Mouse (Mus musculus) liver, adult 2 months (tissue): ENCODE data around the gene Ttc33. TPM values are rescaled to one million over a fixed set of nuclear protein-coding genes. Genes with fewer than 3 reads are reported as not detected.
A peak's percentile ranks its signal among the peaks of the same experiment; 100 is the strongest.

ENCODE experiments used
- DNase-seq: peaks from one replicate; pipeline ENCODE4 v3.0.0-alpha.2; 2011; ENCODE audit warnings: low read depth, low spot score; ENCODE audit errors: extremely low read depth
- H3K27ac ChIP-seq: fragments of 200-500 bp; replicated peaks from 2 replicates; pipeline ENCODE4 v1.5.1; 2012; ENCODE audit warnings: low read depth, mild to moderate bottlenecking, control low read depth, inconsistent platforms, low read length; ENCODE audit not compliant: insufficient read depth
- H3K27me3 ChIP-seq: fragments of 200-500 bp; 2 replicates; pipeline ENCODE4 v1.6.1; 2012; ENCODE audit warnings: mild to moderate bottlenecking, moderate library complexity, low read length, inconsistent platforms; ENCODE audit not compliant: control insufficient read depth, insufficient read depth
- H3K36me3 ChIP-seq: fragments of 200-500 bp; 2 replicates; pipeline ENCODE4 v1.6.1; 2012; ENCODE audit warnings: low read length, inconsistent platforms; ENCODE audit not compliant: control insufficient read depth, insufficient read depth
- H3K4me1 ChIP-seq: fragments of 200-500 bp; 2 replicates; pipeline ENCODE4 v1.6.1; 2011; ENCODE audit warnings: low read length; ENCODE audit not compliant: control insufficient read depth, insufficient read depth
- H3K4me3 ChIP-seq: fragments of 200-500 bp; 2 replicates; pipeline ENCODE4 v1.5.1; 2011; ENCODE audit warnings: low read depth, mild to moderate bottlenecking, control low read depth, low read length, moderate library complexity; ENCODE audit not compliant: insufficient read depth
- H3K79me2 ChIP-seq: fragments of 200-500 bp; 2 replicates; pipeline ENCODE4 v1.6.1; 2012; ENCODE audit warnings: inconsistent platforms, mild to moderate bottlenecking, low read length, moderate library complexity; ENCODE audit not compliant: control insufficient read depth, insufficient read depth
- H3K9ac ChIP-seq: fragments of 200-500 bp; 2 replicates; pipeline ENCODE4 v1.6.1; 2012; ENCODE audit warnings: low read depth, mild to moderate bottlenecking, control low read depth, inconsistent platforms, low read length
- CTCF ChIP-seq: fragments of 200-500 bp; IDR thresholded peaks from 2 replicates; pipeline ENCODE4 v1.5.1; 2011; ENCODE audit warnings: low read depth, low read length, control low read depth
- POLR2A ChIP-seq: fragments of 200-500 bp; IDR thresholded peaks from 2 replicates; pipeline ENCODE4 v1.6.1; 2011; ENCODE audit warnings: low read length, control low read depth; ENCODE audit not compliant: insufficient read depth; ENCODE audit errors: extremely low read depth
- WGBS: fragments of 180-500 bp; shearing (Covaris S2); methylation state at CpG from one replicate; pipeline ENCODE4 v1.1.7; 2018; 5-methylcytosine and 5-hydroxymethylcytosine counted together
- polyA plus RNA-seq: library from polyadenylated mRNA; depleted of rRNA; stranded (reverse); fragments of >200 nt; gene quantifications from 2 replicates; pipeline ENCODE4 v1.2.3, GENCODE M21; 2012
- total RNA-seq: library from RNA; depleted of rRNA; stranded (reverse); fragments of >200 nt; gene quantifications from 2 replicates; pipeline ENCODE4 v1.2.3, GENCODE M21; 2014

Gene Ttc33
- total and polyA plus RNA-seq, 2 experiments, result 3.7 to 34.7 TPM

DNA sequence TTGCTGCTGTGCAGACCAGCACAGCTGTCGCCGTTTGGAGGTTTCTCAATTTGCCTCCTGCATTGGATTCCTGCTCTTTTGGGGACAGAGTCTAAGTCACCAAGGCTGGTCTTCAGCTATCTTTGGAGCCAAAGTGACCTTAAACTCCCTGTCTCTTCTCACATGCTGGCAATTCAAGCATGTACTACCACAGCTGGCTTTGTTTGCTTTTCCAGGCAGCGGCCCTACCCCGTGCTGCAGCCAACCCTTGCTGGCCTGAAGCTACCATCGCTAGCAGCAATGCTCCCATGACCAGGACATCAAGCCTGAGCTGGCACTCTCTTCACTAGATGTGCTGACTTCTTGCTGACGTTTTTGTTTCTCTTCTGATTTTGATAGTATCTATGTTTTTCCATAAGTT, 26.5 kb upstream of the Ttc33 start:
- H3K27me3 ChIP-seq, result no peaks in the 10 kb centered on the region
- peaks cover 10% of the 10 kb centered on the region; the same call in 1 of the 2 replicates for H3K79me2 ChIP-seq
- H3K9ac ChIP-seq, result no peak overlapping the region
- H3K4me3 ChIP-seq, result no peak overlapping the region
- H3K36me3 ChIP-seq, result peaks cover 3% of the 10 kb centered on the region
- peak; percentile 90 for DNase-seq
- H3K4me1 ChIP-seq, result peaks cover 10% of the 10 kb centered on the region
- H3K27ac ChIP-seq, result no peak overlapping the region
- no peak for TF ChIP-seq CTCF
- TF ChIP-seq POLR2A, result no peak
- WGBS, result 12% methylated on average over 6 of the region's 6 CpGs

DNA sequence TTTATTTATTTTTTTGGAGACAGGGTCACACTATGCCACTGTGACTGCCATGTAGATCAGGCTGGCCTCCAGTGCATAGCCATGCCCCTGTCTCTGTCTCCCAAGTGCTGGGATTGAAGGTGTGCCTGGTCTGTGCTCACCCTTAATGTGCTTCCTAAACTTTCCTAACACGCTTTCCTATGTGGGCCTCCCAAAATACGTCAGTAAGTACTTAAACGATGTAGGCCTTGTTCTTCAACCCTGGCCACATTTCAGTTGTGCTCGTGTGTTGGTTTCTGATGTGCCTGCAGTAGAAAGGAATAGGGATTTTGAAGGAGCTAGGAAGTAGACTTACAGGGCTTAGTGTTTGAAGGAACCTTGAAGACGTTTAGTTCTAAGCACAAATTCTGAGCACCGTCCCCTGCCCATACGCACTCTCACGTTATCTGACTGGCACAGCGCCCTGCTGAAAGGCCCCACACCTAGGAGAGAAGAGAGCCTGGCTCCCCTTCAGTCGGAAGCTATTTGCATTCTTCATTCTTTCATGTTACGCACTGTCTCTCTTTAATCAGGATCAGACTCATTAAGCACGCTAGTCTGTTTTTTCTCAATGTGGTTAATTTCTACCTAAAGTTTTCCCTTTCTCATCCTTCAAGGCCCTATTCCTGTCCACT, 20.1 kb upstream of the Ttc33 start:
- WGBS, result 92% methylated on average over 12 of the region's 12 CpGs

DNA sequence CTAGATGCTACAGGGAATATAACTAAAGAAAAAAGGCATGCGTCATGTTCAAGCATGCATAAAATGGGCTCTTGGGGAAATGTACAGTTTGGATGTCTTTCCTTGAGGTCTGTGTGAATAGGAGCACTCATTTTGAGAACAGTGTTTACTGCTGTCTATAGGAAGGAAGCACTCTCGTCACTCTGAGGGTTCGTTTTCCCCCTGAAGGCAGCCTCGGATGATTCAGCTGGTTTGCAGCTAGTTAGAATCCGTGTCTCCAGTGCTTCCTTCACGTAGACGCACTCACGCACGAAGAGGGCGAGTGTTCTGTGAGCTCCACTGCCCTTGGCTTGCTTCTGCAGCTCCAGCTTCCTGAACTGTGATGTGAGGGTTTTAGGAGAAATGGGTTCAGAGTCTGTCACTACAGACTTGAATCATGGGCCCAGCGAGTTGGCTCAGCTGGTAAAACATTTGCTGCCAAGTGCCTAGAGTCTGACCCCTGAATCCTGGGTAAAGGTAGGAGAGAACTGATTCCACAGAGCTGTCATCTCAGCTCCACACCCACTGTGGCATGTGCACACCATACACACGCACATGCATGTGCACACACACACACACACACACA, 12.0 kb upstream of the Ttc33 start:
- WGBS, result 66% methylated on average over 12 of the region's 12 CpGs
- H3K4me3 ChIP-seq, result no peak overlapping the region
- TF ChIP-seq POLR2A (no peak), CTCF (no peak)
- peak; percentile 84 for DNase-seq
- peaks cover 8% of the 10 kb centered on the region for H3K4me1 ChIP-seq
- H3K79me2 ChIP-seq, result no peaks in the 10 kb centered on the region
- H3K9ac ChIP-seq, result no peak overlapping the region
- H3K27ac ChIP-seq, result peak overlapping the region; percentile 55; the same call in 1 of the 2 replicates
- H3K27me3 ChIP-seq, result no peaks in the 10 kb centered on the region
- peaks cover 24% of the 10 kb centered on the region for H3K36me3 ChIP-seq

More for the DNA sequence above, 20.1 kb upstream of the Ttc33 start:
- peaks cover 25% of the 10 kb centered on the region for H3K36me3 ChIP-seq
- H3K4me3 ChIP-seq, result no peak overlapping the region
- H3K27me3 ChIP-seq, result no peaks in the 10 kb centered on the region
- no peak for TF ChIP-seq CTCF
- no peak for TF ChIP-seq POLR2A
- H3K27ac ChIP-seq, result no peak overlapping the region
- no peaks in the 10 kb centered on the region; the same call in 1 of the 2 replicates for H3K79me2 ChIP-seq
- H3K4me1 ChIP-seq, result no peaks in the 10 kb centered on the region
- H3K9ac ChIP-seq, result no peak overlapping the region
- DNase-seq, result no peak

DNA sequence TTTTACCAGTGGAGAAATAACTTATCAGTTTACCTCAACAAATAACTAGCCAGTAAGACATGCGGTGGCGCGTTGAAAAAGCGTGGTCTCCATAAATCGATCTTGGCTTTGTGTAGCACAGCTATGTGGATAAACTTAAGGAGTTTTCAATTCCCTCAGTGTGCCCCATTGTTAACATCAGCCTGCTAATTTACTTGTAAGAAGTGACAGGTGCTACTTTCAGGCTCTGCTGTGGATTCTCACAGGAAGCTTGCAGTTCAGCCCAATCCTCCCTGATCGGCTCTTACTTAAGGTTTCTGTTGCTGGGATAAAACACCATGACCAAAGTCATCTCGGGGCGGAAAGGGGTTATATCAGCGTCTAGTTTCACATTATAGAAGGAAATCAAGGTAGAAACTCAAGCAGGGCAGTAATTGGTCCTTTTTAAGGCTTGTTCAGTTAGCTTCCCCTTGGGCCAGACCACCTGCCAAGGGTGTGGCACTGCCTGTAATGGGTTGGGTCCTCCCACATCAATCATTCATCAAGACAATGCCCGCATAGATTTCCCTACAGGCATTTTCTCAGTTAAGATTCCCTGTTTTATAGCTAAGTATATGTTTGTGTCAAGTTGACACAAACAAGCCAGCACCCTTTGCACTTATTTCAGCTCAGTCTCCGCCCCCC, 526 bp upstream of the Ttc33 start:
- Histone ChIP-seq H3K79me2 (peaks cover 3% of the 10 kb centered on the region; the same call in 1 of the 2 replicates), H3K9ac (peak overlapping the region; percentile 99), H3K4me3 (peak overlapping the region; percentile 96), H3K36me3 (peaks cover 2% of the 10 kb centered on the region; the same call in 1 of the 2 replicates), H3K27ac (peak overlapping the region; percentile 65), H3K4me1 (peaks cover 10% of the 10 kb centered on the region), H3K27me3 (no peaks in the 10 kb centered on the region)
- TF ChIP-seq POLR2A, result no peak
- TF ChIP-seq CTCF, result no peak
- DNase-seq, result peak; percentile 26
- WGBS, result 33% methylated on average over 11 of the region's 11 CpGs

DNA sequence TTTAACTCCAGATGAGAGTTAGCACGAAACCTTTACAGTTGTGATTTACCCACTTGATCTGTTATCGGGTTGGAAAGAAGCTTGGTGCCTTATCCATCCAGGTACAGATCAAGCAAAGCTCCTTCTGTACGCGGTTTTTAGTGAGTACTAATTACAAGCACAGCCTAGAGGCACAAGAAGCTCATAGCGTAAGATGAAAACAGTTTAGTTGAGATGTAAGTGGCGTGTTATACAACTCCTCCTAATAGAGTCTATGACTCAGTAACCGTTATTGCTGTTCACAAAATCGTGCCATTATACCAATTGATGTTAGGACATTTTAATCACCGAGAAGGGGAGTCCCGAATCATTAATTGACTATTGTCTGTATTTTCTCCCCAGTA, 959 bp downstream of the Ttc33 start:
- no peaks in the 10 kb centered on the region for H3K27me3 ChIP-seq
- H3K9ac ChIP-seq, result peak overlapping the region; percentile 99
- peaks cover 6% of the 10 kb centered on the region; the same call in 1 of the 2 replicates for H3K36me3 ChIP-seq
- TF ChIP-seq CTCF (no peak), POLR2A (no peak)
- peak overlapping the region; percentile 95 for H3K27ac ChIP-seq
- DNase-seq, result no peak
- WGBS, result 22% methylated on average over 10 of the region's 10 CpGs
- H3K4me3 ChIP-seq, result peak overlapping the region; percentile 96
- H3K4me1 ChIP-seq, result peaks cover 10% of the 10 kb centered on the region
- peaks cover 3% of the 10 kb centered on the region; the same call in 1 of the 2 replicates for H3K79me2 ChIP-seq
